Mouse (Mus musculus) kidney, embryonic 14.5 days (tissue): Measurements from ENCODE around the gene Meis1. TPM values are rescaled to one million over a fixed set of nuclear protein-coding genes. Genes with fewer than 3 reads are reported as not detected.

Source experiments
- ATAC-seq: fragments of 200-750 bp; cut with Nextera tagmentation; 2 replicates; pipeline ENCODE4 v1.8.0; 2017; ENCODE audit warnings: moderate number of reproducible peaks, mild to moderate bottlenecking, moderate TSS enrichment, moderate library complexity; ENCODE audit not compliant: low FRiP score, low TSS enrichment
- H3K27ac ChIP-seq: fragments of 300-500 bp; sonication (generic); 2 replicates; pipeline ENCODE4 v1.5.1; 2014; ENCODE audit warnings: low read depth, mild to moderate bottlenecking, low read length, moderate library complexity, mixed read lengths
- H3K27me3 ChIP-seq: fragments of 300-500 bp; sonication (generic); 2 replicates; pipeline ENCODE4 v1.6.1; 2014; ENCODE audit warnings: mild to moderate bottlenecking, low read length; ENCODE audit not compliant: control insufficient read depth, insufficient read depth
- H3K36me3 ChIP-seq: fragments of 300-500 bp; sonication (generic); 2 replicates; pipeline ENCODE4 v1.6.1; 2014; ENCODE audit warnings: low read length, mixed read lengths; ENCODE audit not compliant: control insufficient read depth, insufficient read depth
- H3K4me1 ChIP-seq: fragments of 300-500 bp; sonication (generic); 2 replicates; pipeline ENCODE4 v1.6.1; 2014; ENCODE audit warnings: low read length, mixed read lengths; ENCODE audit not compliant: control insufficient read depth, insufficient read depth
- H3K4me2 ChIP-seq: fragments of 300-500 bp; sonication (generic); replicated peaks from 2 replicates; pipeline ENCODE4 v1.6.1; 2014; ENCODE audit warnings: low read depth, mild to moderate bottlenecking, low read length
- H3K4me3 ChIP-seq: fragments of 300-500 bp; sonication (generic); 2 replicates; pipeline ENCODE4 v1.5.1; 2014; ENCODE audit warnings: mild to moderate bottlenecking, low read length
- H3K9ac ChIP-seq: fragments of 300-500 bp; sonication (generic); 2 replicates; pipeline ENCODE4 v1.6.1; 2014; ENCODE audit warnings: low read depth, mild to moderate bottlenecking, low read length, moderate library complexity
- H3K9me3 ChIP-seq: fragments of 300-500 bp; sonication (generic); 2 replicates; pipeline ENCODE4 v1.6.1; 2016; ENCODE audit warnings: low read length; ENCODE audit not compliant: control insufficient read depth
- WGBS: fragments of 180-500 bp; shearing (Covaris S2); extraction: QIAGEN DNeasy Blood & Tissue Kit; methylation state at CpG from one replicate; pipeline ENCODE4 v1.1.7; 2014; 5-methylcytosine and 5-hydroxymethylcytosine counted together
- polyA plus RNA-seq: library from polyadenylated mRNA; unstranded; fragments of >200 nt; fragmentation: Nextera tagmentation; extraction: Ambion mirVana; gene quantifications from 2 replicates; pipeline ENCODE4 v1.2.1, GENCODE M21; 2014

The Meis1 gene
- polyA plus RNA-seq, 1 experiment from 2014 or later: 109 TPM

DNA sequence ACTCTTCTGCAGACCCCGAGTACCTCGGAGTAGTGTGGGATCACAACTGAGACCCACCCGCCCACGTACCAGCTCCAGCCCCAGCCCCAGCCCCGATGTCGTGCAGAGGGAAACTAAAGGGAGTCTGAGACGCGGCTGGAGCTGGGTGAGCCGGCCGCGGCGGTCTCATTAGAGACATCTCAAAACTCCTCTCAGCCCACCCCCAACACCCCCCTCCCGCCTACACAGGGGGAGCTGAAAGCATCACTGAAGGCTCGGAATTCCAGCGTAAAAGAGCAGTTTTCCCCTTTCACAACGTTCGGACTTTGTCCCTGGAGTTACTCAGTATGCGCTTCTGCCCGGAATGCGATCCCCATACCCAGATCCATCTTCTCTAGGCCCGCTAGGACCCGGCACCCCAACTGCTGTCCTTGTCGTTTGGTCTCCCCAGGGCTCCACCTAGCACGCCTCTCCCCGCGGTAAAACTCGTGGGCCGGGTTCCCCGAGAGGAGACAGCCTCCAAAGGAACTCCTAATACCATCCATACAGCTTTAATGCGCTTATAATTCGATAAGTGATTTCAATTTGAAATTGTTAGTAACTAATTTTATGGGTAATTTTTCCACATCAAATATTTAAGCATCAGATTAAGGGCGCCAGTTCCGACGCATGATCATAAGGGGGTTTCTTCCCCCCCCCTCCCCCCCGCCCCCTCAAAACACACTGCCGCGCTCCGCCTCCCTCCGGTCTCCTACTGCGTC, 141.7 kb downstream of the Meis1 start:
- peaks cover 15% of the 10 kb centered on the region; the same call in 1 of the 2 replicates for H3K4me1 ChIP-seq
- peak overlapping the region; percentile 68 for H3K9ac ChIP-seq
- no peaks in the 10 kb centered on the region for H3K27me3 ChIP-seq
- peaks cover 12% of the 10 kb centered on the region; the same call in 1 of the 2 replicates for H3K36me3 ChIP-seq
- ATAC-seq: peak; percentile 48
- WGBS: under 1% methylated on average over 40 of the region's 40 CpGs
- H3K4me2 ChIP-seq: peak overlapping the region; percentile 71
- no peaks in the 10 kb centered on the region for H3K9me3 ChIP-seq
- peak overlapping the region; percentile 47 for H3K4me3 ChIP-seq
- H3K27ac ChIP-seq: peak overlapping the region; percentile 81

DNA sequence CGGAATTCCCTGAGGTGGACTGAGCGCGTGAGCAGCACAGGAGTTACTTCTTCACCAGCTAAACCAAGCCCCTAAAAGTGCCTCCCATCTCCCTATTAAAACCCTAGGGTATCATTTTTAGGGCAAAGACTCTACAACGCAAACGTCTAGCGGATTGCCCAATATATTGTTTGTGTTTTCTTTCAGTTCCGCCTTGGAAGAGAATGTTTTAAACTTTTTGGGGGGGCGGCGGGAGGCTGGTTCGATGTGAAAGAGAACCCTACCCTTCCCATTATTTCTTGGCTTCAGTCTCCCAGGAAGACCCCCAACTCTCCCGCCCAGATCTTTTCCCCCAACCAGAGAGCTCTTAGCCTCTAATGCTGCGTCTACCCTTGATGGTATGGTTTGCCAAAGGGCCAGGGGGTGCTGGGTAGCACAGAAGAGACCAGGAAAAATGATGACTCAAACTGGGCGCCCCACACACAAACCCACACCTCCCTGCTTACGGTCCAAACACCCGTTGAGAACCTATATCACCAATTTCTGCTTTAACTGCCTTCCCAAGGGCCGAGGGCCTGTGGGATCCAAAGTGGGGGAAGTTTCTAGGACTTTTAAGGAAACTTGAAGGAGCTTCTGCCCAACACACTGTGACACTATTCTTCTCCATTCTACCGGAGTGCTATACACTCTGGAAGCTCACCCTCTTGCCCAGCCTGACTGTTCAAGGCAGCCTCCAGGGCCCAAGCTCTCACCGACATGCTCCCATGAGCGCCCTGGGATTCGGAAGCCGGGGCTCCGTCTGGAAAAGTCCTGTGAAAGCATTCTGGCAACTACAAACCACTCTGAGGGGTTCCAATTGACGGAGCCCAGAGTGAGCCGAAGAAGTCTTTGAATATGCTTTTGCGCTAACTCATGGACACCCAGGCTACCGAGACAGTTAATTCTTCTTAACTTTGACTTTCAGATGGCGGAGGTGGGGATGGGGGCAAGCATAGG, 142.6 kb downstream of the Meis1 start:
- H3K9me3 ChIP-seq: no peaks in the 10 kb centered on the region
- H3K36me3 ChIP-seq: 0 out of 2 replicates have a peak, but pooled peaks cover 5% of the 10 kb centered on the region
- H3K4me3 ChIP-seq: peak overlapping the region; percentile 47
- peak overlapping the region; percentile 71 for H3K4me2 ChIP-seq
- no peak for ATAC-seq
- peak overlapping the region; percentile 68 for H3K9ac ChIP-seq
- H3K27me3 ChIP-seq: no peaks in the 10 kb centered on the region; the same call in 1 of the 2 replicates
- peak overlapping the region; percentile 81 for H3K27ac ChIP-seq
- WGBS: 11% methylated on average over 27 of the region's 27 CpGs
- H3K4me1 ChIP-seq: peaks cover 15% of the 10 kb centered on the region; the same call in 1 of the 2 replicates

DNA sequence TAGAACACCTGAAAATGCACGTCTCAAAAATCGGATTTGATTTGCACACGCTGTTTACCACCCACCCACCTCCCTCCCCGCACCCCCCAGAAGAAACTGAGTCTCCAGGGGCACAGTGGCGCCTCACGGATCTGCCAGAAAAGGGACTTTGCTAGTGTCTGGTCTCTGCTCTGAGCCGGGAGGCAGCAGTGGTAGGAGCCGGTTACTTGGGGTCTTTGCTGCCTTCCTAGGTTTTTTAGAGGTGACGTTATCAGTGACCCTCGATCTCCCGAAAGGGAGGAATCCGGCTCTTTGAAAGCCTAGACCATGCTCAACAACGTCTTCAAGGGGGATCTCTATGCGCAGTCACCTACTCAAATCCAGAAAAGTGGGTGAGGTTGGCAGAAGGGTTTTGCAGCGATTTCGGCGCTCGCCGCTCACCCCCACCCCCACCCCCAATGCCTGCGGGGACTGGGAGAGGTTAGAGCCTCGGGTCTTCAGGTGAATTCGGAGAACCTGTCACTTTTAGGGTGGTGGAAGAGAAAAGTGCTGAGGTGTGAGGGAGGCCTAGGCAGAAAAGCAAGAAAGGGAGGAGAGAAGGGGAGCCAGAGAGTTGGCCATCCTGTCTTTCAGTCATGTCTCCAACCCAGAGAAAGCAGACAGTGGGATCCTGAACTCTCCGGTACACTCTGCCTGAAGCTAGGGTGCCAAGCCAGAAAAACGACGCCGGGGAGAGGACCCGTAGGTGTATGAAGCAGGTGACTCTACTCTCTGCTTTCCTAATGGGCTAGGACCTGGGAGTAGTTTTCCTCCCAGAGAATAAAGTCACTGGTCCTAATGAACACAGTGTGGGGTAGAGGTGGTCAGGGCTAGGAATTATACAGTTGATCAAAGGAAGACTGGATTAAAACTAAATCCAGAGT, 143.5 kb downstream of the Meis1 start:
- 2% methylated on average over 27 of the region's 27 CpGs for WGBS
- no peak for ATAC-seq
- Histone ChIP-seq H3K4me3 (peak overlapping the region; percentile 47), H3K36me3 (0 out of 2 replicates have a peak, but pooled peaks cover under 1% of the 10 kb centered on the region), H3K27me3 (no peaks in the 10 kb centered on the region; the same call in 1 of the 2 replicates), H3K4me2 (peak overlapping the region; percentile 71), H3K27ac (peak overlapping the region; percentile 81), H3K4me1 (peaks cover 15% of the 10 kb centered on the region; the same call in 1 of the 2 replicates), H3K9ac (peak overlapping the region; percentile 68; the same call in 1 of the 2 replicates), H3K9me3 (no peaks in the 10 kb centered on the region)

DNA sequence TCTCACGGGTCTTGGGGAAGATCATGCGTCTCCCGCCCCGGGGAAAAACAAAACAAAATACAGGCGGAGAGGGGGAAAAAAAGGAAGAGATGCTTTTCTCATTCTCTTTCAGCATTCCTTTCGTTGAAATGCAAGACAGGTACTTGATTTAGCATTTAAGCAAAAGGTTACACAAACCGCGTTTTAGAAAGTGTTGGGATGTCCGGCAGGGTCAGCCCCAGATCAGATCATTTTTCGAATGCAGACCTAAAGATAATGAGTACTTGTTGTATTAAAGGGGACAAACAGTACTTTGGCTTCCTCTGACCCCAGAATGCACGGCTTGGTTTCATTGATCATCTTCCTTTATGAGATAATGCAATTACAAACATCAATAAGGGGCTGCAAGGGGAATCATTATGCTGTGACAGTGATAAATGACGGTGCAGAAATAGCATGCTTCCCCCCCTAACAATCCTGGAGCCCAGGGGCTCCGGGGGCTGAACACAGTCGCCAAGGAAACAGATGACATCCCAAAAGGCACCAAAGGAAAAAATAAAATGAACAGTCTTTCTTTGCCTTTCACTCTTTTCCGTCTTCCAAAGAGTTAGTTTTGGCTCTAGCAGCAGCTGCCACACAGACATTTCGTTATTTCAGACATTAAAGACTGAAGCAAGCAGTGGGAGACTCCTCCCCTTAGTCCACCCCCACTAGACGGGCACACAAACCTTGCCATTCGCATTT, 144.3 kb downstream of the Meis1 start:
- Histone ChIP-seq H3K27me3 (no peaks in the 10 kb centered on the region; the same call in 1 of the 2 replicates), H3K9me3 (no peaks in the 10 kb centered on the region), H3K4me3 (peak overlapping the region; percentile 47), H3K4me2 (peak overlapping the region; percentile 71), H3K36me3 (no peaks in the 10 kb centered on the region), H3K4me1 (peaks cover 20% of the 10 kb centered on the region; the same call in 1 of the 2 replicates), H3K27ac (peak overlapping the region; percentile 81), H3K9ac (peak overlapping the region; percentile 68; the same call in 1 of the 2 replicates)
- no peak for ATAC-seq
- WGBS: under 1% methylated on average over 18 of the region's 18 CpGs

DNA sequence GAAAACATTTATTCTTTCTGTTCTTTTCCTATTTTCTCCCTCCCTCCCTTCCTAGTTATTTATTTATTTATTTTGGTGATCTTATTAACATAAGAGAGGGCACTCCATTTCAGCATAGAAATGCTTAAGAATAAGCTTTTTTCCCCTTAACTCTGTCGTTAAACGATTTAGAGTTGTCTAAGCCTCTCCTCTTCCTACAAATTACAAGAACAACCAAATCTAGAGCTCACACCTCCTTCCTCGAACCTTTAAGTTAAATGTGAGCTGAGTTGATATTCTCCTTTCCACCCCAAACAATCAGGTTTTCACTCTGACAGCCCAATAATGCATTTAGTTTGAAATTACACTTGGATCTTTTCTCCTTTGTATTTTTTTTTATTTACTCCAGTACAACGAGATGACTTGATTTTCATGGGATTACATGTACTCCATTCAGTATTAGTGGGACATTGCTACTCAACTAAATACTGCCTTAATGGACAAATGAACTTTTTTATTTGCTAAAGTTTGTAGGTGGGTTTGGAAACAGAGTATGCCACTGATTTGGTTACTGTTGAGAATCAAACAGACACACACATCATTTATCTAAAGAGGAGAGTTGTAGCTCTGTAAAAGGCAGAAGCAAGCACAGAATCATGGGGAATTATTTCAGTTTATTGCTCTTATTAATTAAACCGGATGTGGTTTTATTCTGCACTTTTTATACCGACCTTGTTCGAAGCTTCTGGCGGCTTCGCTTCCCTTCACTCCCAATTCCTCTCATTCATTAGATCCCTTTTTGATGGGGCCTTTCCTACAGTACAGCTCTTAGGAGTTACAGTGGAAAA, 145.1 kb downstream of the Meis1 start:
- Histone ChIP-seq H3K4me3 (no peak overlapping the region), H3K4me2 (peak overlapping the region; percentile 71), H3K4me1 (peaks cover 20% of the 10 kb centered on the region; the same call in 1 of the 2 replicates), H3K9me3 (no peaks in the 10 kb centered on the region), H3K9ac (peak overlapping the region; percentile 13; the same call in 1 of the 2 replicates), H3K27ac (peak overlapping the region; percentile 81), H3K27me3 (no peaks in the 10 kb centered on the region; the same call in 1 of the 2 replicates), H3K36me3 (no peaks in the 10 kb centered on the region)
- 6% methylated on average over 9 of the region's 9 CpGs for WGBS
- no peak for ATAC-seq

DNA sequence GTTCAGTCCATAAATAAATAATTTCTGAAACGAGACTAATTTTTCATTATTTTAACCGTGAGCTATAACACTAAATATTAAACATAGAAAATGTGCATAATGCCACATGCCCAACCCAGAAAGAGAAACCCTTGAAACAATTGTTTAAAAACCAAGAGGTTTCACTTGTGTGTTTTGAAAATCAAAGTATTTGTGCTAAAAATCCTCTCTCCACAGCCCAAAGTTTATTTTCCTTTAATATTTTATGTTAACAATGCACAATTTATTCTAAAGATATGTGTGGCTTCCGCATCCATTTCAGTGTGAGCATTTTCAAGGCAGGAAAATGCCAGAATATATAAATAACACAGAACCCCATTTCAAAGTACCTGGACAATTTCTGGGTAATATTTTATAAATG, 146.0 kb downstream of the Meis1 start:
- Histone ChIP-seq H3K4me2 (peak overlapping the region; percentile 30; the same call in 1 of the 2 replicates), H3K4me3 (peak overlapping the region; percentile 49; the same call in 1 of the 2 replicates), H3K9ac (no peak overlapping the region; the same call in 1 of the 2 replicates), H3K27me3 (no peaks in the 10 kb centered on the region; the same call in 1 of the 2 replicates), H3K4me1 (peaks cover 20% of the 10 kb centered on the region; the same call in 1 of the 2 replicates), H3K9me3 (no peaks in the 10 kb centered on the region), H3K27ac (peak overlapping the region; percentile 59; the same call in 1 of the 2 replicates), H3K36me3 (no peaks in the 10 kb centered on the region)
- 16% methylated on average over 3 of the region's 3 CpGs for WGBS
- ATAC-seq: no peak

DNA sequence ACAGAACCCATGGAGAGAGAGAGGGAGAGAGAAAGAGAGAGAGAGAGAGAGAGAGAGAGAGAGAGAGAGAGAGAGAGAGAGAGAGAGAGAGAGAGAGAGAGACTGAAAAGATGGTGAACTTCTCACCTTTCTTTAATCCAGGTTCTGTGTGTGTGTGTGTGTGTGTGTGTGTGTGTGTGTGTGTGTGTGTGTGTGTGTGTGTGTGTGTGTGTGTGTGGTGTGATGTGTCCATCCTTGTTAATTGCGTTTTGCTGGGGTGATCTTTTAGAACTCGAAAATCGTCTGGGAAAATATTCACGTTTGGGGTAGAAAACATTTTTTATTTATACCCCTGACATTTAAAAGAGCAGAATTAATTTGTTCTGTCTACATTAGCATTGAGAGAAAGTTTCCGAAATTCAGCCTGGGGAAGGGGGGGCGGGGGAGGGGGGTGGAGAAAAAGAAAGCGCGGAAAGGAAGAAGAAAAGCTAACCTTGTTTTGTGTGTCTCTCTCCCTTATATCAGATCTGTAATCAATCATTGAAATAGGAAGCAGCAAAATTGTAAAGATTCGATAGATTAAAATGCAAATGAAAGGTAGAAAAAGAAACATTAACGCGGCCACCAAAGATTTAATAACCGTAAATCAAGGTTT, 146.6 kb downstream of the Meis1 start:
- Histone ChIP-seq H3K27me3 (no peaks in the 10 kb centered on the region; the same call in 1 of the 2 replicates), H3K4me3 (peak overlapping the region; percentile 49), H3K4me1 (peaks cover 20% of the 10 kb centered on the region; the same call in 1 of the 2 replicates), H3K9me3 (no peaks in the 10 kb centered on the region), H3K27ac (peak overlapping the region; percentile 97), H3K4me2 (peak overlapping the region; percentile 90), H3K9ac (peak overlapping the region; percentile 89), H3K36me3 (no peaks in the 10 kb centered on the region)
- WGBS: 3% methylated on average over 12 of the region's 12 CpGs
- no peak for ATAC-seq
